Mouse (Mus musculus): Measurements from ENCODE around the gene Rbms1. TPM values are rescaled to one million over a fixed set of nuclear protein-coding genes. Genes with fewer than 3 reads are reported as not detected.

Gene Rbms1
- polyA plus RNA-seq (2015; fragmentation: Nextera tagmentation; extraction: Ambion mirVana): 51.2 and 53.4 TPM in 2 replicates

GRCm38 (mm10) chr2:60962671-60963421 lies at the start of gene Rbms1:
Rbms1 (minus strand) TSS chr2:60963192.

GRCm38 (mm10) chr2:60722514-60722913 lies 240.5 kb downstream of the Rbms1 start, which contains the start of gene Itgb6:
Itgb6 (minus strand) TSS chr2:60722643.

Other genes with a start within 250 kb of the Rbms1 start
- gene Itgb6, start 240.5 kb downstream of the Rbms1 start, polyA plus RNA-seq (2015; fragmentation: Nextera tagmentation; extraction: Ambion mirVana): 9.8 and 10.1 TPM in 2 replicates

All from skeletal muscle tissue, postnatal 0 days (tissue).